Mouse (Mus musculus) right cerebral cortex, postnatal 4 days (tissue): Measurements from ENCODE around the gene Pdzd9.
"Not testable (repeated sequence)": the region's sequence is repeated elsewhere in the genome, so short reads cannot be mapped to it uniquely, and the experiment has no call there.

ENCODE experiments used
- DNase-seq: peaks from one replicate; pipeline ENCODE4 v3.0.0-alpha.2; 2022

Pdzd9 gene

GRCm38 (mm10) chr7:120670153-120670875 lies at the start of gene Pdzd9:
TSS of gene Pdzd9 (minus strand) at chr7:120670343.
- peak; percentile 92 for DNase-seq

GRCm38 (mm10) chr7:120717261-120717660 lies 47.1 kb upstream of the Pdzd9 start:
- DNase-seq, result no peak

GRCm38 (mm10) chr7:120713951-120714350 lies 43.8 kb upstream of the Pdzd9 start:
- not testable (repeated sequence) for DNase-seq

- DNase-seq, result no peak
Measured at GRCm38 (mm10) chr7:120713225-120713624, 43.1 kb upstream of the Pdzd9 start.

GRCm38 (mm10) chr7:120712071-120712470 lies 41.9 kb upstream of the Pdzd9 start:
- DNase-seq, result no peak

- no peak for DNase-seq
Measured at GRCm38 (mm10) chr7:120703888-120704287, 33.7 kb upstream of the Pdzd9 start.

GRCm38 (mm10) chr7:120699586-120699985 lies 29.4 kb upstream of the Pdzd9 start:
- DNase-seq, result no peak

- DNase-seq, result no peak
Measured at GRCm38 (mm10) chr7:120696331-120696730, 26.2 kb upstream of the Pdzd9 start.

GRCm38 (mm10) chr7:120695641-120696040 lies 25.5 kb upstream of the Pdzd9 start:
- no peak for DNase-seq

- DNase-seq, result no peak
Measured at GRCm38 (mm10) chr7:120695196-120695595, 25.1 kb upstream of the Pdzd9 start.

- DNase-seq, result no peak
Measured at GRCm38 (mm10) chr7:120693831-120694375, 23.8 kb upstream of the Pdzd9 start.

- peak; percentile 30 for DNase-seq
Measured at GRCm38 (mm10) chr7:120690634-120691033, 20.5 kb upstream of the Pdzd9 start.

GRCm38 (mm10) chr7:120685227-120685626 lies 15.1 kb upstream of the Pdzd9 start:
- no peak for DNase-seq

GRCm38 (mm10) chr7:120684731-120685161 lies 14.6 kb upstream of the Pdzd9 start:
- DNase-seq, result no peak

- no peak for DNase-seq
Measured at GRCm38 (mm10) chr7:120682002-120682401, 11.9 kb upstream of the Pdzd9 start.

GRCm38 (mm10) chr7:120679023-120679422 lies 8.9 kb upstream of the Pdzd9 start:
- no peak for DNase-seq

GRCm38 (mm10) chr7:120677764-120678531 lies 7.8 kb upstream of the Pdzd9 start:
- DNase-seq, result peak; percentile 37

GRCm38 (mm10) chr7:120677001-120677643 lies 7.0 kb upstream of the Pdzd9 start, which contains the start of gene Mosmo:
TSS of gene Mosmo (plus strand) at chr7:120677618.
- peak; percentile 79 for DNase-seq

- DNase-seq, result no peak
Measured at GRCm38 (mm10) chr7:120671271-120671670, 1.1 kb upstream of the Pdzd9 start.

GRCm38 (mm10) chr7:120662079-120662478 lies 8.1 kb downstream of the Pdzd9 start:
- no peak for DNase-seq

- no peak for DNase-seq
Measured at GRCm38 (mm10) chr7:120647849-120648248, 22.3 kb downstream of the Pdzd9 start.

- DNase-seq, result no peak
Measured at GRCm38 (mm10) chr7:120643217-120643616, 26.9 kb downstream of the Pdzd9 start.

- no peak for DNase-seq
Measured at GRCm38 (mm10) chr7:120635821-120636220, 34.3 kb downstream of the Pdzd9 start.
